Mouse (Mus musculus): ENCODE data around the gene Commd3.

DNA sequence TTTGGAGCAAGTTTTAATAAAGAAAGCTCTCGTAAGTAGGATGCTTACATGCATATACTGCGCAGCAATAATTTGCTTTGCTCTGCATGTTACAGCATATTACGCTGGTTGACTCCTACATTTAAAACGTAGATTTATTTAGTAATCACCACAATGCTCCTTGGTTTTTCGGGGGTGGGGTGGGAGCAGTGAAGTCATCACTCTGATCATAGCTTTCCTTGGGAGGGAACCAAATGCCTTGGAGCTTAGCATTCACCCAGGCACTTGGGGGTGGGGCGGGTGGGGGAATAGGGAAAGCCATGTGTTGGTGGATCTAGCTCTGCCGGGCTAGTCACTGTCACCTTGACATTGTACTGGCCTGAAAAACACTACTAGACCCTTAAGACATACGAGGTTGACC lies 23.0 kb downstream of the Commd3 start:
- TF ChIP-seq CTCF (IDR thresholded peaks at IDR 0.05; ENCODE audit: extremely low read depth, insufficient read depth, insufficient read length, insufficient replicate concordance) (no peak), POLR2A (IDR thresholded peaks at IDR 0.05; ENCODE audit: low read depth, low read length) (no peak)
